Mouse (Mus musculus) embryonic fibroblast, embryonic 13.5 days (primary cell): ENCODE results near the gene Aftph.

Experiments used
- CTCF ChIP-seq: IDR thresholded peaks from 2 replicates; pipeline ENCODE4 v1.5.1; 2011; ENCODE audit warnings: mild to moderate bottlenecking, control low read depth, low read length, moderate library complexity, borderline replicate concordance; ENCODE audit not compliant: insufficient read depth
- POLR2A ChIP-seq: IDR thresholded peaks from 2 replicates; pipeline ENCODE4 v1.6.1; 2011; ENCODE audit warnings: low read depth, mild to moderate bottlenecking, control low read depth, low read length, moderate library complexity

DNA sequence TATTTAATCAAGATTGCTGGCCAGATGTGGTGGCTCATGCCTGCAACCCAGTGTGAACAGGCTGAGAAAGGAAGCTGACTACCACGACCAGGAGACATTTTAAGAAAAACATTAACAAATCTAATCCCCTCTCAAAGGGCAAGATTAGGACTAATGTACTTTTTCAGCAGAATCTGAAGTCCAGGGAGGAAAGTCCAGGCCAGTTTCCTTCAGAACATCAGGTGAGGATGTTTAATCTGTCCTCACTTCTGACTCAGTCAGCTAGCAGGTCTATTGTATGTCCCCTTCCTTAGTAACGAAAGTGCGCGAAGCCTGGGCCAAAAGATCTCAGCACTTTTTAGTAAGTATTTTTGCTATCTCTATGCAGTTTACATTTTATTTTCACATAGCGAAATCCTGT is 17.8 kb downstream of the Aftph start:
- TF ChIP-seq POLR2A (no peak), CTCF (no peak)
